Mouse (Mus musculus) small intestine, adult 2 months (tissue): ENCODE measurements around the gene Pibf1.

Source experiments
- CTCF ChIP-seq: fragments of 200-500 bp; IDR thresholded peaks from 2 replicates; pipeline ENCODE4 v1.5.1; 2012; ENCODE audit warnings: low read depth, mild to moderate bottlenecking, control low read depth, inconsistent platforms, low read length, moderate library complexity, mixed read lengths; ENCODE audit not compliant: insufficient replicate concordance, insufficient read length; ENCODE audit errors: extremely low read depth
- POLR2A ChIP-seq: fragments of 200-500 bp; IDR thresholded peaks from 2 replicates; pipeline ENCODE4 v1.6.1; 2012; ENCODE audit warnings: low read depth, mild to moderate bottlenecking, control low read depth, inconsistent platforms, low read length, moderate library complexity

DNA sequence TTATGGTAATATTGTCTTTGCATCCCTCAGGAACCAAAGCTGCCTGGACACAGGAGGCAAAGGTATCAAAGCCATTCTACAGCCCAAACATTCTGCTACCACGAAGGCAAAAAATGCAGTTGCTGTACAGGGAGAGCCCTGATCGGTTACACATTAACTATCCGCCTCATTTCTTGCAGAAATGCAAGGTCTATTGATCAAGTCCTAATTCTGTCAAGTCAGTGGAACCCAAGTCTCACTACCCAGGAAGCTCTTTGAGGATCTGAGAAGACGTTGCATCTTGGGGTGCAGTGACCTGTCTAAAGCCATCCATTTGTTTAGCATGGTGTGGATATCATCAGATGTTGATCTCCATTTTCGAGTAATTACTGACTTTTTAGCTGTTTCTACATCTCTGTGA, 181.2 kb downstream of the Pibf1 start:
- TF ChIP-seq CTCF (no peak), POLR2A (no peak)
